In genomic region chrX:73660284-73660665, GRCm38 (mm10) we compare ENCODE assay signal across 9 mouse cellular contexts. TPM values are rescaled to one million over a fixed set of nuclear protein-coding genes. Genes with fewer than 3 reads are reported as not detected.
DNase-seq lines count a peak whose midpoint lies in the region; ATAC-seq lines count a peak whose summit lies in the region.
"Had no signal": no experiment of that assay in that cellular context is flagged by ENCODE, and none has a peak within 500 bp of the region (broad histone marks: within the 10 kb centered on the region; RNA-seq: fewer than 3 reads in every experiment).

No protein-coding gene starts in this region.

- 63% methylated on average over 3 of the region's 3 CpGs for whole genome bisulfite sequencing in kidney, embryonic 14.5 days
- 55% methylated on average over 3 of the region's 3 CpGs for WGBS in embryonic facial prominence, embryonic 11.5 days
- WGBS in hindbrain, embryonic 13.5 days: 50% methylated on average over 3 of the region's 3 CpGs
- 48% methylated on average over 3 of the region's 3 CpGs for WGBS in midbrain, embryonic 13.5 days

- no peak for DNase-seq in kidney, adult 9 months
- DNase-seq in embryonic facial prominence, embryonic 11.5 days (ENCODE audit: low spot score): no peak
- no peak for DNase-seq in adrenal gland, postnatal 10 days
- DNase-seq in kidney, postnatal 25 days: no peak

- no peak overlapping the region for H3K27ac ChIP-seq in kidney, embryonic 14.5 days (ENCODE audit: low read depth, low read length)
- H3K27ac ChIP-seq in embryonic facial prominence, embryonic 11.5 days (replicated peaks; ENCODE audit: low read depth, low read length): no peak overlapping the region
- peak overlapping the region; percentile 74 for H3K27ac ChIP-seq in hindbrain, embryonic 13.5 days
- peak overlapping the region; percentile 70; the same call in 1 of the 2 replicates for H3K27ac ChIP-seq in midbrain, embryonic 13.5 days

- H3K4me1 ChIP-seq in kidney, embryonic 14.5 days (ENCODE audit: control insufficient read depth, insufficient read depth, low read length): no peaks in the 10 kb centered on the region
- no peaks in the 10 kb centered on the region for H3K4me1 ChIP-seq in embryonic facial prominence, embryonic 11.5 days (ENCODE audit: control insufficient read depth, insufficient read depth, low read length)
- peaks cover 14% of the 10 kb centered on the region for H3K4me1 ChIP-seq in hindbrain, embryonic 13.5 days (replicated peaks)
- peaks cover 11% of the 10 kb centered on the region for H3K4me1 ChIP-seq in midbrain, embryonic 13.5 days (replicated peaks)

- H3K4me3 ChIP-seq in kidney, embryonic 14.5 days (ENCODE audit: low read length): peak overlapping the region; percentile 46; the same call in 1 of the 2 replicates
- peak overlapping the region; percentile 40 for H3K4me3 ChIP-seq in embryonic facial prominence, embryonic 11.5 days (ENCODE audit: low read depth, low read length)
- H3K4me3 ChIP-seq in hindbrain, embryonic 13.5 days: peak overlapping the region; percentile 53
- peak overlapping the region; percentile 50 for H3K4me3 ChIP-seq in midbrain, embryonic 13.5 days (replicated peaks)

- H3K9ac ChIP-seq in kidney, embryonic 14.5 days (ENCODE audit: low read depth, low read length): no peak overlapping the region
- peak overlapping the region; percentile 51; the same call in 1 of the 2 replicates for H3K9ac ChIP-seq in embryonic facial prominence, embryonic 11.5 days (replicated peaks; ENCODE audit: low read length)
- peak overlapping the region; percentile 75 for H3K9ac ChIP-seq in hindbrain, embryonic 13.5 days
- peak overlapping the region; percentile 66 for H3K9ac ChIP-seq in midbrain, embryonic 13.5 days (replicated peaks)

- no peaks in the 10 kb centered on the region for H3K36me3 ChIP-seq in kidney, embryonic 14.5 days (ENCODE audit: control insufficient read depth, insufficient read depth, low read length)
- H3K36me3 ChIP-seq in embryonic facial prominence, embryonic 11.5 days (replicated peaks; ENCODE audit: control insufficient read depth, insufficient read depth, low read depth, low read length): no peaks in the 10 kb centered on the region
- peaks cover 6% of the 10 kb centered on the region; the same call in 1 of the 2 replicates for H3K36me3 ChIP-seq in hindbrain, embryonic 13.5 days
- no peaks in the 10 kb centered on the region for H3K36me3 ChIP-seq in midbrain, embryonic 13.5 days

- peak overlapping the region; percentile 67 for H3K4me2 ChIP-seq in kidney, embryonic 14.5 days (replicated peaks; ENCODE audit: low read depth, low read length)
- H3K4me2 ChIP-seq in embryonic facial prominence, embryonic 11.5 days (ENCODE audit: low read depth, low read length): peak overlapping the region; percentile 87
- H3K4me2 ChIP-seq in hindbrain, embryonic 13.5 days: peak overlapping the region; percentile 58
- H3K4me2 ChIP-seq in midbrain, embryonic 13.5 days (replicated peaks): peak overlapping the region; percentile 66

- no peak for ATAC-seq in kidney, embryonic 14.5 days (ENCODE audit: low FRiP score, low TSS enrichment)
- ATAC-seq in embryonic facial prominence, embryonic 11.5 days (replicated peaks; ENCODE audit: insufficient number of reproducible peaks, low FRiP score, low TSS enrichment, low read depth): no peak
- no peak for ATAC-seq in hindbrain, embryonic 13.5 days (ENCODE audit: low FRiP score)
- no peak; the same call in 1 of the 2 replicates for ATAC-seq in midbrain, embryonic 13.5 days
- ATAC-seq in frontal cortex, adult (ENCODE audit: low TSS enrichment): no peak; the same call in 1 of the 2 replicates
- ATAC-seq: Patski had no signal

- H3K27me3 ChIP-seq in kidney, embryonic 14.5 days (ENCODE audit: control insufficient read depth, insufficient read depth, low read length): no peaks in the 10 kb centered on the region
- H3K27me3 ChIP-seq in embryonic facial prominence, embryonic 11.5 days (ENCODE audit: control insufficient read depth, insufficient read depth, low read length): no peaks in the 10 kb centered on the region
- no peaks in the 10 kb centered on the region for H3K27me3 ChIP-seq in hindbrain, embryonic 13.5 days
- no peaks in the 10 kb centered on the region for H3K27me3 ChIP-seq in midbrain, embryonic 13.5 days

- no peaks in the 10 kb centered on the region for H3K9me3 ChIP-seq in kidney, embryonic 14.5 days (ENCODE audit: control insufficient read depth, low read length)
- no peaks in the 10 kb centered on the region for H3K9me3 ChIP-seq in embryonic facial prominence, embryonic 11.5 days (replicated peaks; ENCODE audit: control insufficient read depth, low read length)
- H3K9me3 ChIP-seq in hindbrain, embryonic 13.5 days: no peaks in the 10 kb centered on the region
- H3K9me3 ChIP-seq in midbrain, embryonic 13.5 days: no peaks in the 10 kb centered on the region

RNA-seq across cellular contexts. Expression of gene Pnck, which starts 0.4 kb away (rescaled TPM):
- 14.1 and 16.3 TPM in 2 replicates for polyA plus RNA-seq in kidney, embryonic 14.5 days (2014; fragmentation: Nextera tagmentation; extraction: Ambion mirVana)
- polyA plus RNA-seq in embryonic facial prominence, embryonic 11.5 days (2014; fragmentation: Nextera tagmentation; extraction: Ambion mirVana): 9.5 and 11.7 TPM in 2 replicates
- polyA plus RNA-seq in hindbrain, embryonic 13.5 days (2015; fragmentation: Nextera tagmentation; extraction: Ambion mirVana): 107 and 116 TPM in 2 replicates
- polyA plus RNA-seq in midbrain, embryonic 13.5 days (2015; fragmentation: Nextera tagmentation; extraction: Ambion mirVana): 91.5 and 99.5 TPM in 2 replicates
- total RNA-seq in adrenal gland, postnatal 10 days (2021): 10 to 100 TPM in 1 of 2 experiments, 1 to 10 TPM in 1; 5.6 to 13.8 TPM

RNA-seq across cellular contexts. Expression of gene Slc6a8, which starts 12.7 kb away (rescaled TPM):
- polyA plus RNA-seq in kidney, embryonic 14.5 days (2014; fragmentation: Nextera tagmentation; extraction: Ambion mirVana): 9.0 and 10.4 TPM in 2 replicates
- polyA plus RNA-seq in embryonic facial prominence, embryonic 11.5 days (2014; fragmentation: Nextera tagmentation; extraction: Ambion mirVana): 6.1 TPM in 2 replicates
- 7.0 and 7.3 TPM in 2 replicates for polyA plus RNA-seq in hindbrain, embryonic 13.5 days (2015; fragmentation: Nextera tagmentation; extraction: Ambion mirVana)
- 6.3 and 6.4 TPM in 2 replicates for polyA plus RNA-seq in midbrain, embryonic 13.5 days (2015; fragmentation: Nextera tagmentation; extraction: Ambion mirVana)
- 10 to 100 TPM; 31.9 to 43.3 TPM for total RNA-seq in adrenal gland, postnatal 10 days (2021)

RNA-seq across cellular contexts. Expression of gene Dusp9, which starts 21.1 kb away (rescaled TPM):
- 9.6 and 26.6 TPM in 2 replicates for polyA plus RNA-seq in kidney, embryonic 14.5 days (2014; fragmentation: Nextera tagmentation; extraction: Ambion mirVana)
- 11.3 and 11.9 TPM in 2 replicates for polyA plus RNA-seq in embryonic facial prominence, embryonic 11.5 days (2014; fragmentation: Nextera tagmentation; extraction: Ambion mirVana)
- 1.1 and 1.2 TPM in 2 replicates for polyA plus RNA-seq in hindbrain, embryonic 13.5 days (2015; fragmentation: Nextera tagmentation; extraction: Ambion mirVana)
- polyA plus RNA-seq in midbrain, embryonic 13.5 days (2015; fragmentation: Nextera tagmentation; extraction: Ambion mirVana): 0.79 and 1.2 TPM in 2 replicates
- 1 to 10 TPM in 1 of 2 experiments, under 1 TPM in 1; 0.67 to 1.1 TPM for total RNA-seq in adrenal gland, postnatal 10 days (2021)

RNA-seq across cellular contexts. Expression of gene Bcap31, which starts 55.7 kb away (rescaled TPM):
- 228 and 265 TPM in 2 replicates for polyA plus RNA-seq in kidney, embryonic 14.5 days (2014; fragmentation: Nextera tagmentation; extraction: Ambion mirVana)
- 159 and 172 TPM in 2 replicates for polyA plus RNA-seq in embryonic facial prominence, embryonic 11.5 days (2014; fragmentation: Nextera tagmentation; extraction: Ambion mirVana)
- 128 and 138 TPM in 2 replicates for polyA plus RNA-seq in hindbrain, embryonic 13.5 days (2015; fragmentation: Nextera tagmentation; extraction: Ambion mirVana)
- polyA plus RNA-seq in midbrain, embryonic 13.5 days (2015; fragmentation: Nextera tagmentation; extraction: Ambion mirVana): 116 and 118 TPM in 2 replicates
- 100 to 1,000 TPM; 233 to 236 TPM for total RNA-seq in adrenal gland, postnatal 10 days (2021)

RNA-seq across cellular contexts. Expression of gene Abcd1, which starts 56.1 kb away (rescaled TPM):
- polyA plus RNA-seq in kidney, embryonic 14.5 days (2014; fragmentation: Nextera tagmentation; extraction: Ambion mirVana): 9.3 and 12.0 TPM in 2 replicates
- polyA plus RNA-seq in embryonic facial prominence, embryonic 11.5 days (2014; fragmentation: Nextera tagmentation; extraction: Ambion mirVana): 8.0 and 8.3 TPM in 2 replicates
- 11.1 and 11.2 TPM in 2 replicates for polyA plus RNA-seq in hindbrain, embryonic 13.5 days (2015; fragmentation: Nextera tagmentation; extraction: Ambion mirVana)
- polyA plus RNA-seq in midbrain, embryonic 13.5 days (2015; fragmentation: Nextera tagmentation; extraction: Ambion mirVana): 9.6 and 11.8 TPM in 2 replicates
- total RNA-seq in adrenal gland, postnatal 10 days (2021): 10 to 100 TPM; 24.7 to 31.8 TPM

Comparison
In these comparisons a context has a peak if more than half of its experiments do, and no peak if none do; other contexts are left out.
1. H3K27ac ChIP-seq: peak in hindbrain, embryonic 13.5 days (single experiment) and midbrain, embryonic 13.5 days (single experiment); none in kidney, embryonic 14.5 days (single experiment) and embryonic facial prominence, embryonic 11.5 days (single experiment).
2. Peak in every context shown above with its lines, with median percentiles within 50 percentile points of each other: H3K4me2 ChIP-seq and H3K4me3 ChIP-seq.